Mouse (Mus musculus) G1E (cell line): Measurements from ENCODE around the gene Lmbr1l.

Experiments used
- CTCF ChIP-seq: IDR thresholded peaks from 2 replicates; pipeline ENCODE4 v1.5.1; 2012; ENCODE audit warnings: low read depth, low read length, inconsistent platforms, mixed read lengths
- GATA1 ChIP-seq: IDR thresholded peaks from 2 replicates; pipeline ENCODE4 v1.6.1; 2012; ENCODE audit warnings: borderline replicate concordance, low read length, inconsistent platforms, mixed read lengths
- POLR2AphosphoS5 ChIP-seq: IDR thresholded peaks from 2 replicates; pipeline ENCODE4 v1.6.1; 2012; ENCODE audit warnings: low read depth, low read length, inconsistent platforms; ENCODE audit not compliant: insufficient replicate concordance
- TAL1 ChIP-seq: conservative IDR thresholded peaks from 2 replicates; pipeline ENCODE4 v1.6.1; 2012; ENCODE audit warnings: low read depth, low read length, inconsistent platforms, mixed read lengths

DNA sequence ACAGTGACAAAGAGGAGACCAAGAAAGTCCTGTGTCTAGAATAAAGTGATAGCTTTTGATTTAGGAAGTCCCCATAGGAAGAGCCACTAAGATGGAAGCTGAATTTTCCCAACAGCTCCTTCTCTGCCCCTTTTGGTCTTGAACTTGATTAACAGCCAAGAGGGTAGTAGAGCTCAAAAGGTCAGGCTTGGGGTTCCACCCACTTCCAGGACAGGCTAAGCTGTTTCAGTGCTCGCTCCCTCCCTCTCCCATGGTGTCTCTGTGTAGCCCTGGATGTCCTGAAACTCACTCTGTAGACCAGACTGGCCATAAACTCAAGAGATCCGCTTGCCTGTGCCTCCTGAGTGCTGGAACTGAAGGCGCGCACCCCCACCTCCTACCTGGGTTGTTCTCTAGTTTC, 2.0 kb downstream of the Lmbr1l start:
- TF ChIP-seq GATA1 (no peak), CTCF (no peak), POLR2AphosphoS5 (no peak), TAL1 (no peak)
